Mouse (Mus musculus): ENCODE data around the gene Draxin.

Gene Draxin

GRCm38 (mm10) chr4:148151267-148152168 lies 21.0 kb upstream of the Draxin start, which contains the start of gene Fbxo6:
Fbxo6 (minus strand) TSS chr4:148152140.
- DNase-seq (ENCODE audit: low read depth, low spot score) = peak; percentile 93

GRCm38 (mm10) chr4:148150953-148151266 lies 20.4 kb upstream of the Draxin start:
- DNase-seq (ENCODE audit: low read depth, low spot score) = no peak

GRCm38 (mm10) chr4:148150242-148150641 lies 19.7 kb upstream of the Draxin start:
- DNase-seq (ENCODE audit: low read depth, low spot score) = no peak

GRCm38 (mm10) chr4:148149540-148149939 lies 19.0 kb upstream of the Draxin start:
- no peak for DNase-seq (ENCODE audit: low read depth, low spot score)

- DNase-seq (ENCODE audit: low read depth, low spot score) = no peak
Measured at GRCm38 (mm10) chr4:148147714-148148113, 17.2 kb upstream of the Draxin start.

- DNase-seq (ENCODE audit: low read depth, low spot score) = no peak
Measured at GRCm38 (mm10) chr4:148143721-148144120, 13.2 kb upstream of the Draxin start.

GRCm38 (mm10) chr4:148140098-148141011 lies 9.9 kb upstream of the Draxin start:
- peak; percentile 98 for DNase-seq (ENCODE audit: low read depth, low spot score)

- no peak for DNase-seq (ENCODE audit: low read depth, low spot score)
Measured at GRCm38 (mm10) chr4:148139767-148140097, 9.2 kb upstream of the Draxin start.

- no peak for DNase-seq (ENCODE audit: low read depth, low spot score)
Measured at GRCm38 (mm10) chr4:148137503-148137902, 7.0 kb upstream of the Draxin start.

GRCm38 (mm10) chr4:148134988-148135387 lies 4.5 kb upstream of the Draxin start:
- DNase-seq (ENCODE audit: low read depth, low spot score) = no peak

GRCm38 (mm10) chr4:148131497-148132081 lies 1.1 kb upstream of the Draxin start:
- DNase-seq (ENCODE audit: low read depth, low spot score) = no peak

- DNase-seq (ENCODE audit: low read depth, low spot score) = no peak
Measured at GRCm38 (mm10) chr4:148130133-148130532, 365 bp downstream of the Draxin start, which contains the start of gene Mad2l2. Mad2l2 (plus strand) TSS chr4:148130384.

GRCm38 (mm10) chr4:148128672-148129071 lies 1.8 kb downstream of the Draxin start:
- DNase-seq (ENCODE audit: low read depth, low spot score) = no peak

GRCm38 (mm10) chr4:148128241-148128640 lies 2.3 kb downstream of the Draxin start:
- no peak for DNase-seq (ENCODE audit: low read depth, low spot score)

- no peak for DNase-seq (ENCODE audit: low read depth, low spot score)
Measured at GRCm38 (mm10) chr4:148122694-148123066, 7.8 kb downstream of the Draxin start.

- DNase-seq (ENCODE audit: low read depth, low spot score) = no peak
Measured at GRCm38 (mm10) chr4:148121982-148122693, 8.4 kb downstream of the Draxin start.

GRCm38 (mm10) chr4:148121362-148121761 lies 9.1 kb downstream of the Draxin start:
- no peak for DNase-seq (ENCODE audit: low read depth, low spot score)

GRCm38 (mm10) chr4:148120555-148120954 lies 9.9 kb downstream of the Draxin start:
- no peak for DNase-seq (ENCODE audit: low read depth, low spot score)

- DNase-seq (ENCODE audit: low read depth, low spot score) = peak; percentile 41
Measured at GRCm38 (mm10) chr4:148119578-148119977, 10.9 kb downstream of the Draxin start.

GRCm38 (mm10) chr4:148117392-148117791 lies 13.1 kb downstream of the Draxin start:
- peak; percentile 33 for DNase-seq (ENCODE audit: low read depth, low spot score)

- DNase-seq (ENCODE audit: low read depth, low spot score) = peak; percentile 56
Measured at GRCm38 (mm10) chr4:148116657-148117056, 13.8 kb downstream of the Draxin start.
